Mouse (Mus musculus): ENCODE measurements around the gene Gm42420. TPM values are rescaled to one million over a fixed set of nuclear protein-coding genes. Genes with fewer than 3 reads are reported as not detected.

The Gm42420 gene
- total RNA-seq, 2 experiments from 2014 or later: 0.77 TPM; not detected in 1

Other genes with a start within 250 kb of the Gm42420 start
- gene Slc37a3, start 208.1 kb upstream of the Gm42420 start, total RNA-seq (2021): 10 to 100 TPM; 76.0 to 82.0 TPM
- gene Rab19, start 204.6 kb upstream of the Gm42420 start, total RNA-seq (2021): not detected
- gene Mkrn1, start 165.3 kb upstream of the Gm42420 start, total RNA-seq (2021): 100 to 1,000 TPM; 178 to 181 TPM
- gene Dennd2a, start 27.9 kb upstream of the Gm42420 start, total RNA-seq (2021): 10 to 100 TPM; 25.9 to 27.0 TPM
- 10 to 100 TPM; 31.2 to 33.2 TPM for gene Adck2, start 11.9 kb upstream of the Gm42420 start, total RNA-seq (2021)
- 100 to 1,000 TPM; 146 to 170 TPM for gene Ndufb2, start 6.8 kb downstream of the Gm42420 start, total RNA-seq (2021)
- 10 to 100 TPM; 67.1 to 75.6 TPM for gene Braf, start 139.7 kb downstream of the Gm42420 start, total RNA-seq (2021)
- gene Mrps33, start 225.2 kb downstream of the Gm42420 start, total RNA-seq (2021): 10 to 100 TPM; 81.4 to 95.0 TPM